Mouse (Mus musculus) stomach, postnatal 0 days (tissue): ENCODE measurements around the gene Arhgap10.

ENCODE experiments used
- CTCF ChIP-seq: IDR thresholded peaks from 2 replicates; pipeline ENCODE4 v1.5.1; 2016; ENCODE audit warnings: antibody characterized with exemption, low read depth, mild to moderate bottlenecking, moderate library complexity
- EP300 ChIP-seq: optimal IDR thresholded peaks from 2 replicates; pipeline ENCODE3; 2016; ENCODE audit warnings: antibody characterized with exemption

DNA sequence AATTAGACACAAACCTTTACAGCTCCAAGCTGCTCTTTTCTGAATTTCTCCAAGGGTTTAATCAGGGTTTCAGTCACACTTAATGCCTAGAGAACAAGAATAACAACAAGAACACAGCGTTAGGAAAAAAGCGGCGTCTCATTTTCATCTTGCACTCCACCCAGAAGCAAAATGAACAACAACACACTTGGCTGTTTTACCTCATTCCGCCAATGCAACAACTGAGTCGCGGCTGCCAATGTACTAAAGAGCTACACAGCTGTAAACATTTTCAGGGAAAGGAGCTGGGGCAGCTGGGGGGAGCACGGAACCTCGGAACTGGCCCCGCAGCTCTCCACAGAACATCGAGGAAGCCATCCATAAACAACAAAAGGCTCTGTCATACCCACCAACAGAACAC lies 85.0 kb downstream of the Arhgap10 start:
- TF ChIP-seq CTCF (no peak), EP300 (no peak)
